Mouse (Mus musculus): Measurements from ENCODE around the gene Sumo1. TPM values are rescaled to one million over a fixed set of nuclear protein-coding genes. Genes with fewer than 3 reads are reported as not detected.

Sumo1 gene
- polyA plus RNA-seq, 1 experiment, result 420 TPM

GRCm38 (mm10) chr1:59610929-59611328, 59.7 kb downstream of the Sumo1 start:
- Histone ChIP-seq H3K36me3 (ENCODE audit: control insufficient read depth, insufficient read depth, low read length, poor library complexity, severe bottlenecking) (no peaks in the 10 kb centered on the region), H3K27ac (ENCODE audit: insufficient read depth, low read length) (no peak overlapping the region), H3K9me3 (replicated peaks; ENCODE audit: control insufficient read depth, insufficient read depth, low read length, poor library complexity, severe bottlenecking) (no peaks in the 10 kb centered on the region), H3K27me3 (ENCODE audit: control insufficient read depth, insufficient read depth, low read length, poor library complexity, severe bottlenecking) (no peaks in the 10 kb centered on the region), H3K9ac (ENCODE audit: low read depth, poor library complexity, severe bottlenecking) (no peak overlapping the region), H3K4me1 (ENCODE audit: control insufficient read depth, insufficient read depth, low read length) (peaks cover 7% of the 10 kb centered on the region), H3K4me3 (ENCODE audit: low read depth, low read length) (no peak overlapping the region)
- TF ChIP-seq EP300 (IDR thresholded peaks at IDR 0.05; ENCODE audit: insufficient read depth, low read depth, low read length) (no peak), POLR2A (IDR thresholded peaks at IDR 0.05; ENCODE audit: insufficient read depth, low read length) (no peak), CTCF (IDR thresholded peaks at IDR 0.05; ENCODE audit: low read depth, low read length) (peak; percentile 37)

DNA sequence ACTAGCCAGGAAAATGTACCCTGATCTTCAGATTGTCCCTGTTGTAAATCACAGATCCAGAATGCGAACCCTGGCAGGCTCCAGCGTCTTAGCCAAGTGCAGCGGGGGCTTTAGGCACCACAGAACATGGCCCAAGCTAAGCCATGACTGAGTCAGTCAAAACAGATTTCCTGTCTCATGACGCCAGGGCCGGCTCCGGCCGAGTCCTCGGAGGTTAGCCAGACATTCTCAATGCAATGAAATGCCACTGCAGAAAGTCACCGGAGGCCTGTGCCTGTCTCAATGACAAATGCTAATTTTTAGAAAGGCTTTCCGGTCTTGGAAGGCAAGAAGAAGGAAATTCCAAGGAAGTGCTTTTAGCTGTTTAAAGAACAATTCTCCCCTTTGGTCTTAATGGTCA, 60.7 kb downstream of the Sumo1 start:
- no peak overlapping the region for H3K4me3 ChIP-seq (ENCODE audit: low read depth, low read length)
- peaks cover 7% of the 10 kb centered on the region for H3K4me1 ChIP-seq (ENCODE audit: control insufficient read depth, insufficient read depth, low read length)
- H3K9ac ChIP-seq (ENCODE audit: low read depth, poor library complexity, severe bottlenecking), result no peak overlapping the region
- H3K36me3 ChIP-seq (ENCODE audit: control insufficient read depth, insufficient read depth, low read length, poor library complexity, severe bottlenecking), result no peaks in the 10 kb centered on the region
- no peaks in the 10 kb centered on the region for H3K27me3 ChIP-seq (ENCODE audit: control insufficient read depth, insufficient read depth, low read length, poor library complexity, severe bottlenecking)
- H3K27ac ChIP-seq (ENCODE audit: insufficient read depth, low read length), result no peak overlapping the region
- no peaks in the 10 kb centered on the region for H3K9me3 ChIP-seq (replicated peaks; ENCODE audit: control insufficient read depth, insufficient read depth, low read length, poor library complexity, severe bottlenecking)
- no peak for TF ChIP-seq POLR2A (IDR thresholded peaks at IDR 0.05; ENCODE audit: insufficient read depth, low read length)
- TF ChIP-seq CTCF (IDR thresholded peaks at IDR 0.05; ENCODE audit: low read depth, low read length), result no peak
- no peak for TF ChIP-seq EP300 (IDR thresholded peaks at IDR 0.05; ENCODE audit: insufficient read depth, low read depth, low read length)

DNA sequence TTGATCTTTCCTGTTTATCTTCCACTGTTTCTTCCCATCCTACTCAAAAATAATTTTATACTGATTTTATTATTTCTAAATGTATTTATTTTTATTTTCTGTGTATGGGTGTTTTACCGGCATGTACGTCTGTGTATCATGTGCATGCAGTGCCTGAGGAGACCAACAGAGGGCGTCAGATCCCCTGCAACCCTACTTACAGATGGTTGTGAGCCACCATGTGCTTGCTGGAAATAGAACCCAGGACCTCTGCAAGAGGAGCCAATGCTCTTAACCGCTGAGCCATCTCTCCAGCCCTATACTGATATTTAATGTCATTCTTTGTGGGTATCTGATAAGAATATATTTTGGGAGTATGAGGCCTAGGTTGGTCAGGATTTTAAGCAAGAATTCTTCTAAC, 61.2 kb downstream of the Sumo1 start:
- no peaks in the 10 kb centered on the region for H3K27me3 ChIP-seq (ENCODE audit: control insufficient read depth, insufficient read depth, low read length, poor library complexity, severe bottlenecking)
- H3K4me3 ChIP-seq (ENCODE audit: low read depth, low read length), result no peak overlapping the region
- H3K9me3 ChIP-seq (replicated peaks; ENCODE audit: control insufficient read depth, insufficient read depth, low read length, poor library complexity, severe bottlenecking), result no peaks in the 10 kb centered on the region
- H3K27ac ChIP-seq (ENCODE audit: insufficient read depth, low read length), result no peak overlapping the region
- peaks cover 6% of the 10 kb centered on the region for H3K4me1 ChIP-seq (ENCODE audit: control insufficient read depth, insufficient read depth, low read length)
- TF ChIP-seq POLR2A (IDR thresholded peaks at IDR 0.05; ENCODE audit: insufficient read depth, low read length) (no peak), EP300 (IDR thresholded peaks at IDR 0.05; ENCODE audit: insufficient read depth, low read depth, low read length) (no peak), CTCF (IDR thresholded peaks at IDR 0.05; ENCODE audit: low read depth, low read length) (peak; percentile 79)
- no peak overlapping the region for H3K9ac ChIP-seq (ENCODE audit: low read depth, poor library complexity, severe bottlenecking)
- H3K36me3 ChIP-seq (ENCODE audit: control insufficient read depth, insufficient read depth, low read length, poor library complexity, severe bottlenecking), result no peaks in the 10 kb centered on the region

- H3K9me3 ChIP-seq (replicated peaks; ENCODE audit: control insufficient read depth, insufficient read depth, low read length, poor library complexity, severe bottlenecking), result no peaks in the 10 kb centered on the region
Observed at GRCm38 (mm10) chr1:59608920-59609319, 61.7 kb downstream of the Sumo1 start.

GRCm38 (mm10) chr1:59608125-59608762, 62.4 kb downstream of the Sumo1 start:
- H3K4me1 ChIP-seq (ENCODE audit: control insufficient read depth, insufficient read depth, low read length), result peaks cover 1% of the 10 kb centered on the region
- no peak for TF ChIP-seq POLR2A (IDR thresholded peaks at IDR 0.05; ENCODE audit: insufficient read depth, low read length)
- H3K9ac ChIP-seq (ENCODE audit: low read depth, poor library complexity, severe bottlenecking), result no peak overlapping the region
- H3K36me3 ChIP-seq (ENCODE audit: control insufficient read depth, insufficient read depth, low read length, poor library complexity, severe bottlenecking), result no peaks in the 10 kb centered on the region
- H3K4me3 ChIP-seq (ENCODE audit: low read depth, low read length), result no peak overlapping the region
- H3K27me3 ChIP-seq (ENCODE audit: control insufficient read depth, insufficient read depth, low read length, poor library complexity, severe bottlenecking), result no peaks in the 10 kb centered on the region
- no peaks in the 10 kb centered on the region for H3K9me3 ChIP-seq (replicated peaks; ENCODE audit: control insufficient read depth, insufficient read depth, low read length, poor library complexity, severe bottlenecking)
- no peak overlapping the region for H3K27ac ChIP-seq (ENCODE audit: insufficient read depth, low read length)

More at GRCm38 (mm10) chr1:59608920-59609319, 61.7 kb downstream of the Sumo1 start:
- Histone ChIP-seq H3K9ac (ENCODE audit: low read depth, poor library complexity, severe bottlenecking) (no peak overlapping the region), H3K4me3 (ENCODE audit: low read depth, low read length) (no peak overlapping the region), H3K27ac (ENCODE audit: insufficient read depth, low read length) (no peak overlapping the region), H3K36me3 (ENCODE audit: control insufficient read depth, insufficient read depth, low read length, poor library complexity, severe bottlenecking) (no peaks in the 10 kb centered on the region), H3K27me3 (ENCODE audit: control insufficient read depth, insufficient read depth, low read length, poor library complexity, severe bottlenecking) (no peaks in the 10 kb centered on the region), H3K4me1 (ENCODE audit: control insufficient read depth, insufficient read depth, low read length) (peaks cover 1% of the 10 kb centered on the region)
- TF ChIP-seq CTCF (IDR thresholded peaks at IDR 0.05; ENCODE audit: low read depth, low read length) (peak; percentile 42), EP300 (IDR thresholded peaks at IDR 0.05; ENCODE audit: insufficient read depth, low read depth, low read length) (0 out of 2 replicates have a peak, but pooled peaks have one; percentile 19), POLR2A (IDR thresholded peaks at IDR 0.05; ENCODE audit: insufficient read depth, low read length) (no peak)

- H3K27ac ChIP-seq (ENCODE audit: insufficient read depth, low read length), result no peak overlapping the region
- H3K4me3 ChIP-seq (ENCODE audit: low read depth, low read length), result no peak overlapping the region
- no peak for TF ChIP-seq CTCF (IDR thresholded peaks at IDR 0.05; ENCODE audit: low read depth, low read length)
- no peak for TF ChIP-seq EP300 (IDR thresholded peaks at IDR 0.05; ENCODE audit: insufficient read depth, low read depth, low read length)
- TF ChIP-seq POLR2A (IDR thresholded peaks at IDR 0.05; ENCODE audit: insufficient read depth, low read length), result no peak
- no peaks in the 10 kb centered on the region for H3K27me3 ChIP-seq (ENCODE audit: control insufficient read depth, insufficient read depth, low read length, poor library complexity, severe bottlenecking)
- peaks cover 1% of the 10 kb centered on the region for H3K4me1 ChIP-seq (ENCODE audit: control insufficient read depth, insufficient read depth, low read length)
- H3K36me3 ChIP-seq (ENCODE audit: control insufficient read depth, insufficient read depth, low read length, poor library complexity, severe bottlenecking), result no peaks in the 10 kb centered on the region
- H3K9me3 ChIP-seq (replicated peaks; ENCODE audit: control insufficient read depth, insufficient read depth, low read length, poor library complexity, severe bottlenecking), result no peaks in the 10 kb centered on the region
- no peak overlapping the region for H3K9ac ChIP-seq (ENCODE audit: low read depth, poor library complexity, severe bottlenecking)
Observed at GRCm38 (mm10) chr1:59607071-59607470, 63.6 kb downstream of the Sumo1 start.
